Mouse (Mus musculus) Patski (cell line): ENCODE results near the gene Camta1. TPM values are rescaled to one million over a fixed set of nuclear protein-coding genes. Genes with fewer than 3 reads are reported as not detected.

Source experiments
- ATAC-seq: fragments of 100-300 bp; one replicate; pipeline ENCODE4 v1.8.0; 2021
- CTCF ChIA-PET: fragments of 350-600 bp; sonication (Branson Sonifier 250); formaldehyde crosslinking; loops from one replicate; lab custom pipeline; 2022; ENCODE audit warnings: inconsistent platforms; lab: Charles Lee
- POLR2A ChIA-PET: fragments of 350-600 bp; sonication (Branson Sonifier 250); formaldehyde crosslinking; loops from one replicate; lab custom pipeline; 2022; ENCODE audit warnings: antibody characterized with exemption, inconsistent platforms; lab: Charles Lee
- DNase-seq: peaks from one replicate; pipeline ENCODE4 v3.0.0-alpha.2; 2011; ENCODE audit warnings: low read depth, low spot score
- H3K27me3 ChIP-seq: fragments of 371-371 bp; one replicate; pipeline ENCODE4 v1.5.1; 2021
- CTCF ChIP-seq: fragments of 100-300 bp; IDR thresholded peaks from one replicate; pipeline ENCODE4 v1.5.1; 2021
- in situ Hi-C: fragments of 300-500 bp; cut with MboI; formaldehyde crosslinking; loops from 3 replicates; pipeline ENCODE4 v1.11.1; 2018; ENCODE audit warnings: low pct_unique_long_range_greater_than_20kb, mixed read lengths
- polyA plus RNA-seq: library from polyadenylated mRNA; unstranded; gene quantifications from one replicate; pipeline ENCODE4 v1.2.3, GENCODE M21; 2021

Camta1 gene
- polyA plus RNA-seq: 28.0 TPM

GRCm38 (mm10) chr4:151861806-151862739 is at the start of gene Camta1:
TSS of gene Camta1 (minus strand) at chr4:151861876.
- no peaks in the 10 kb centered on the region for H3K27me3 ChIP-seq
- peak; percentile 93 for ATAC-seq
- CTCF ChIA-PET: interaction anchor here (0.9 kb wide), 1 partner anchor 11 kb away, joined by 3 read pairs; no protein-coding TSS in a partner anchor
- DNase-seq: peak; percentile 99
- POLR2A ChIA-PET: no interaction called here
- in situ Hi-C loops: loop anchor here (10.0 kb wide), 1 partner anchor 63 kb away; no protein-coding TSS in a partner anchor
- TF ChIP-seq CTCF: no peak

- no peak for DNase-seq
- in situ Hi-C loops: no loop called here
These were observed 47.1 kb upstream of the Camta1 start for GRCm38 (mm10) chr4:151908809-151909208.

GRCm38 (mm10) chr4:151907577-151908343 is 46.1 kb upstream of the Camta1 start:
- no peak for DNase-seq
- no peak for TF ChIP-seq CTCF
- ChIA-PET POLR2A (no interaction called here), CTCF (no interaction called here)
- ATAC-seq: no peak
- H3K27me3 ChIP-seq: peaks cover 29% of the 10 kb centered on the region
- in situ Hi-C loops: no loop called here

More at GRCm38 (mm10) chr4:151908809-151909208, 47.1 kb upstream of the Camta1 start:
- peaks cover 25% of the 10 kb centered on the region for H3K27me3 ChIP-seq
- ChIA-PET CTCF (no interaction called here), POLR2A (no interaction called here)
- no peak for TF ChIP-seq CTCF
- no peak for ATAC-seq

- POLR2A ChIA-PET: no interaction called here
- DNase-seq (no peak), ATAC-seq (no peak)
- in situ Hi-C loops: no loop called here
- peaks cover 32% of the 10 kb centered on the region for H3K27me3 ChIP-seq
- CTCF ChIA-PET: no interaction called here
- no peak for TF ChIP-seq CTCF
These were observed 43.9 kb upstream of the Camta1 start for GRCm38 (mm10) chr4:151905621-151906020.

- ChIA-PET CTCF (interaction anchor here (1.4 kb wide), 1 partner anchor 10 kb away, joined by 3 read pairs; no protein-coding TSS in a partner anchor), POLR2A (no interaction called here)
- no peak for DNase-seq
- no peak for TF ChIP-seq CTCF
- no peak for ATAC-seq
- in situ Hi-C loops: no loop called here
- peaks cover 23% of the 10 kb centered on the region for H3K27me3 ChIP-seq
These were observed 42.4 kb upstream of the Camta1 start for GRCm38 (mm10) chr4:151904098-151904497.

GRCm38 (mm10) chr4:151902689-151903241 is 41.1 kb upstream of the Camta1 start:
- peaks cover 16% of the 10 kb centered on the region for H3K27me3 ChIP-seq
- in situ Hi-C loops: no loop called here
- no peak for DNase-seq
- no peak for ATAC-seq
- POLR2A ChIA-PET: no interaction called here
- CTCF ChIA-PET: interaction anchor here (1.4 kb wide), 1 partner anchor 12 kb away, joined by 3 read pairs; no protein-coding TSS in a partner anchor
- TF ChIP-seq CTCF: no peak

- TF ChIP-seq CTCF: no peak
- no peak for ATAC-seq
- no peak for DNase-seq
- CTCF ChIA-PET: no interaction called here
- H3K27me3 ChIP-seq: peaks cover 13% of the 10 kb centered on the region
- in situ Hi-C loops: no loop called here
- POLR2A ChIA-PET: no interaction called here
These were observed 40.5 kb upstream of the Camta1 start for GRCm38 (mm10) chr4:151902046-151902688.

- ChIA-PET CTCF (no interaction called here), POLR2A (no interaction called here)
- ATAC-seq (no peak), DNase-seq (no peak)
- H3K27me3 ChIP-seq: peaks cover 8% of the 10 kb centered on the region
- in situ Hi-C loops: no loop called here
- no peak for TF ChIP-seq CTCF
These were observed 39.7 kb upstream of the Camta1 start for GRCm38 (mm10) chr4:151901422-151901821.

- TF ChIP-seq CTCF: no peak
- ATAC-seq: no peak
- ChIA-PET POLR2A (no interaction called here), CTCF (no interaction called here)
- H3K27me3 ChIP-seq: peaks cover 8% of the 10 kb centered on the region
- no peak for DNase-seq
- in situ Hi-C loops: no loop called here
These were observed 39.1 kb upstream of the Camta1 start for GRCm38 (mm10) chr4:151900735-151901134.
